Mouse (Mus musculus): ENCODE measurements around the gene Iqschfp. TPM values are rescaled to one million over a fixed set of nuclear protein-coding genes. Genes with fewer than 3 reads are reported as not detected.

Gene Iqschfp
- 10 to 100 TPM; 18.6 to 20.3 TPM for total RNA-seq (2021)
- long read RNA-seq, experiment 1, partial matches to known transcripts, result 24 of 27 reads
- long read RNA-seq, experiment 1, other reads (novel, unspliced or antisense), result 3 of 27 reads
- long read RNA-seq, experiment 2, partial matches to known transcripts, result 49 of 55 reads
- long read RNA-seq, experiment 2, other reads (novel, unspliced or antisense), result 6 of 55 reads

DNA sequence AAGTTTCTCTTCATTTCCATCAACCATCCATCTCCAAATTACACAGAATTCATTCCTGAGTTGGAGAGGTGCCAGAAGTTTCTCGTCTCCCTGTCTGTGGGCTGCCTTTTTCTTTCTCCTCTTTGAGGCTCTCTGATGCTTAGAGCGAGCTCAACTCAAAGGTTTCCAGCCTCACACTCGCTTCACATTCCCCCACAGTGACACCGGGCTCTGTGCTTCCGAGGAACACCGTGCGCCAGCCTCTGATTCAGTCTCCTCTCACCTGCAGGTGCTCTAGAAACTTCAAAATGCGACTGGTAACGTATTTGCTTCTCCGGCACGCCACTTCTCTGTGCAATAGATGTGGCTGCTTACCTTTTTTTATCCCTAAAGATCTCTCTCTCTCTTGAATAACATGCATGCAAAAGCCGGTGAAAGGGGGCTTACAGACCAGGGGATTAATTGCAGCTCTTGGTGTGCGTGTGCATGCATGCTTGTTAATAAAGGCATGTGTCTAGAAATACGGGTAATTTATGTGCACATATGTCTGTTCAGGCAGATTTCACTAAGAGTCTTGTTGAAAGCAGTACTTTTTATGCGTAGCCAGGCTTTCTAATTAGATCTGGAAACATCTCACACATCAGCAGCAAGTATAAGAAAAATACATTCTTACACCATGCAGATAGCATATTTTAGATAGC is at the start of gene Iqschfp, which contains the start of gene Iqcj:
Gene Iqschfp, plus strand, starts transcription at position 207 of the 680 bp plus-strand sequence.
Gene Iqcj, plus strand, starts transcription at position 195 of the 680 bp plus-strand sequence.
- peak; percentile 28 to 36 for DNase-seq (ENCODE audit: low spot score in 2 of 2)

DNA sequence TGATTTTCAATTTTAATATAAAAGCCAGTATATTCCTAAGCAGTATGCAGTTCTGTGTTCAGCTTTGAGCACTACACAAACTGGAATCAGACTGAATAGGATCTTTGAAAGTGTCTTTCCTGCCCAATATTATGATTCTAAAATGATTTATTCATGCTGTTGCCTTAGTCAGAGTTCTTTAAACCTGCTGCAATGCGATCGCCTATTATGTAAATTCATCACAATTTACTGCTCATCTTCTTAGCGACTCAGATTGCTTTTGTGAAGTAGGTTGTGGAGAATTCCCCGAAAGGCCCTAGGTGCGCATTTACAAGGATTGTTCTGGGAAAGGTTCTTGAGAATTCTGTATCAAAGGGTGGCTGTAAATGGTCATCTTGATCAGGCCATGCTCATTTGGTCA is 39.6 kb upstream of the Iqschfp start:
- no peak for DNase-seq (ENCODE audit: low spot score in 2 of 2)

DNA sequence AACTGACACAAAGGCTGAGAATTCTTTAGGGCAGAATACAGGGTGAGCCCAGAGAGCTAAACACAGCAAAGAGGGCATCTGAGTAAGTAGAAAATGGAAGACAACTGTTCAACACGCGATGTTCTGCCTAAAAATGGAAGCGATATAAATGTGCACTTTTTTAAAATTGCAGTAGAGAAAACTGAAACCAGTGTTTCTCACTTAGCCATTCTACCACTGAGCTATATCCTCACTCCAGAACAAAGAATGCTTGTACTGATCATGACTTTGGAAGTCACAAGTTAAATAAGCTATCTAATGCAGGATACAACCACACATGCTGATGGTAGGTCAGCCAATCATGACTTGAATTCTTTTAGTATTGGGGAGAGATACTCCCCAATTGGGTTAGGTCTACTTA is 30.5 kb upstream of the Iqschfp start:
- no peak for DNase-seq (ENCODE audit: low spot score in 2 of 2)

DNA sequence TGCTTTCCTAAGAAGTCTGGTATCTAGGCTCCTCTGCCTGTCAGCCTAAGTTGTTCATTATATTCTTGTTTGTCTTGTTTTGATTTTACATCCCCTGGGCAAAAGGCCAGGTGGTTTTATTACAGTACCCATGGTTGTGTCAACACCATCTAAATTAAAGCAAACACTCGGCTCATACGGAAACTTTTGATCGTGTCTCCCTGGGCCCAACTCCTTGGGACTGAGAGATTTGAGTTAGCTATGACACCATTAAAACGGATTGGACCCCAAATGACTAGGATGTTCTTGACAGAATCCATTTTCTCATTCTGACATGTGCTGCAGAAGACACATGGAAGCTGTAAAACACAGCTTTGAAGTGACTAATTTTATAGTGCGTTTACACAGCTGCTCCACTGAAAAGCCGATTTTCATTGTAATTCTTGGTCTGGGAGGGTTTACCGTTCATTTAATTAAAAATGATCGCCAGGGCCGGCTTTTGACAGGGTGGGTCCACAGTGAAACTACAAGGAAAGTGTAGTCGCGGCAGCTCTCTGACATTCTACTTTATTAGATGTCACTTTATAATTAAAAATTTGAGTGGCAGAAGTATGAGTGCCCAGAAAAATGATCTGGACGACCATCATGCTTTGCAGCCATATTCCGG is 24.5 kb upstream of the Iqschfp start:
- DNase-seq (ENCODE audit: low spot score in 2 of 2), result no peak

DNA sequence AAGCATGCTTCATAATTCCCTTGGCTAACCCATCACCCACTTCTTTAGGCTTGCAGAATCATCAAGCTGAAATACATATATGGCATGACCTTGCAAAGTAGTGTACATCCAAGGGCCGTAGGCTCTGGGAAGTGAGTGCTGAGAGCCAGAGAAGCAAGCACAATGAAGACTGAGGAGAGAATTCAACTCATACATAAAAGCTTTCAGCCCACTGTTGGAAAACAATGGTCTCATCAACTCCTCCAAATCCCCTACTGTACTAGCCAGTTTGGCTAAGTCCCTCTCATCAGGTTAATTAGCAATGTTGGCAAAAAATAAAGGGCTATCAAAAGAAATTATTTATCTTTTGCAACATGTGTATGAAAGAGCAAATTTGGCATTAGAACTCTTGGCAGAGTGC is 22.6 kb upstream of the Iqschfp start:
- DNase-seq (ENCODE audit: low spot score in 2 of 2), result no peak

DNA sequence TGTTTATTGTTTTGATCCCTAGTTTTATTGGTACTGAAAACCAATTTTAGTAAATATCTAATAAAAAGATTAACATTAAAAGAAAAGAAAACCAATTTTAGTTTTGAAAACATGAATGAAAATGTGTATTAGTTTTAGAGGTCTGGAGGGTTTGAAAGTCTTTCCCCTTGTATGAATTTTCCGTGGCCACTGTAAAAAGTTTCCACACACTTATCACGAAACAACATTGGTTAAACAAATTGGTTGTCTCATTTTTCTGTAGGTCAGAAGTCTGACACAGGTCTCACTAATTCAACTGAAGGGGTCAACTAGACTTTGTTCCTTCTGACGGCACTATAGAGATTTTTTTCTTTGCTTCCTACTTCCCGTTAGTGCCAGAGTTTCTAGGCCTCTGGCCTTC is 14.8 kb upstream of the Iqschfp start:
- no peak for DNase-seq (ENCODE audit: low spot score in 2 of 2)

DNA sequence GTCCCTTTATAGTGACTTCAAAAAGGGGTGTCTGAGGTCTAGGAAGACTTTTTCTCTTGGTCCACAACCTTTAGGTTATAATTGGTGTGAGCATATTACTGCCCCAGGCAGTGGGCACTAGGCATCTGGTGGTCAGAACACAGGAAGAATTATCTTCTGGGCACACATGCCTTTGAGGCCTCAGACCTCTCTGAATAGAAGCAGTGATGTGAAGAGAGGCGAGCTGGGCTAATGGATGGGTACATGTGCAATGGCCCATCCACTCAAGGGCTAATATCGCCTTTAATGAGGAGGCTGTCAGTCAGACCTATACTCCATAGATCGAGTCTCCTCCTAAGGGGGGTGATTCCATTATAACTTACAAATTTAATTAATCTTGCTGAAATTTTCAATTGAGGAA is 7.7 kb upstream of the Iqschfp start:
- DNase-seq (ENCODE audit: low spot score in 2 of 2), result no peak

DNA sequence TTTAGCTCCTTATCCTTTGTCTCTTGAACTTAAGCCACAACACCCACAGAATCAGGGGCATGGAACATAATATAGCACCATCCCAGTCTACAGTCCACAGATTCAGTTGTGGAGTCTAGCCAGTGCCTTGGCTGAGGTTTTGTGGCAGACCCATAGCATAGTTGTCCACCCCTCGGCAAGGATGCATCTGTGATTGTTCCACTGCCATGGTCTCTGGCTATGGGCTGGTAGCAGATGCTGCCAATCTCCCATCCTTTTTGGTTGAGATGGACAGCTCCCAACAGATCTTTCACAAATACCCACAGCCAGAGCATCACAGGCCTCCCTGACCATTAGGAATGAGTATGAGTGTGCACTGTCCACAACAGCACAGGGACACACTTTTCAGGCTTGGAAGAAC is 5.9 kb upstream of the Iqschfp start:
- peak in 1 of 2 experiments; percentile 15 for DNase-seq (ENCODE audit: low spot score in 2 of 2)

DNA sequence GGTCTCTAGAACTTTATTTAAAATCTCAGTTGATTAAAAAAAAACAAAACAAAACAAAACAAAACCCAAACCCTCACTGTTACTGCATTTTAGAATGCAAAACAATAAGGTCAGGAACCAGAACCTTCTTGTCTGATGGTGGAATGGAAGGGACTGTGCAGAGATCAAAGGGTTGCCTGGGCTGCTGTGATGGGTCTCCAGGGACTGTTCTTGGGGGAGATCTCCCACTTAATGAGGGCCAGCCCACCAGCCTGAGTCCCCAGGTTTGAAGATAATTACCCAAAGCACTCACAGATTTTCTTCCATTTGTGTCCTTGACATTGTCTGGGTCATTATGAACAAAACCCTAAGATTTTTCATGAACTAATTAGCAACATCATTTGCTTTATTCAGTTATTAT is 4.8 kb upstream of the Iqschfp start:
- no peak for DNase-seq (ENCODE audit: low spot score in 2 of 2)

DNA sequence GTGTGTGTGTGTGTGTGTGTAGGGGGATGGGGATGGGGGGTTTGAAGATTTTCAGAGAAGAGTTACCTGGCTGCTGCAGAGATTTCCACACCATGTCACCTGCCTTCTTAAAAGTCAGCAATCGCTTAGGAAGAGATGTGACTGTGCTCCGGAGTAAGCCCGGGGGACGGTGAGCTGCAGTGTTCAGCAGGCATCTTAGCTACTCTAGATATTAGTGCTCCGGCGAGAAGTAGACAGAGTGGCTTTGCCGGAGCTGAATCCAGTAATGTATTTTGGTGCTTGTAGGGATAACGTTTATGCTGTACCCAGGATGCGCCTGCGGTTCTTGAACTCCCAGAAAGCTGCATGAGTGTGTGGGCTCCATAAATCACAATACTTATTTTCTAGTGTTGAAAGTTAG is 736 bp downstream of the Iqschfp start:
- DNase-seq (ENCODE audit: low spot score in 2 of 2), result peak; percentile 6 to 14

DNA sequence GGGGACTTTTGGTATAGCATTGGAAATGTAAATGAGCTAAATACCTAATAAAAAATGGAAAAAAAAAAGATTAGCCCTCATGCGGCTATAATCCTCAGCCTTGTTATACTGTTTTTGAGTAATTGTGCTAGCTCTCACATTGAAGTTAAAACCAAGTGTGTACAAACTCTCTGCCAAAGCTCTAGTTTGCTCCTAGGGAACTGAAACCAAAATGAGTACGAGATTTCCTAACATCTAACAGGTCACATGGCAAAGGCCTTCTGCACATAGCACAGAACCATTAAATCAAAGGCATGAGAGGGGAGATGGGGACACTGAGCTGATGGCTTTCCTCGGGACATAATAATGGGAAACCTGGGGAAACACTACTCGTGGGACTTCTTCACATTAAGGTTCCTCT is 10.5 kb downstream of the Iqschfp start:
- no peak for DNase-seq (ENCODE audit: low spot score in 2 of 2)

DNA sequence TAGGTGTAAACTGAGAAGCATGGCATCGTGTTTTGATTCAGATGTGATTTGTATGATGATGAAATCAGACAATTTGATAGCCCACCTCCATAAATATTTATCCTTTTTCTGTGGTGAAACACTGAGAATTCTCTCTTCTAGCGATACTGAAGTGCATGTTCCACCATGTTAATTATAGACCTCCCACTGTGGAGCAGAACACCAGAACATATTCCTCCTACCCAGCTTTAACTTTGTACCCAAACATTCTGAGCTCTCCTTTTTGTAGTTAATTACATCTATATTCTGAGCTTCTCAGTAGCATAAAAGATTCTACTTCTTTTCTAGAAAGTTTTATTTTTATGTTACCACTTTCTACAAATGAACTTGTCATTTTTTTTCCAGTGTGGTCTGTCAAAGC is 16.6 kb downstream of the Iqschfp start:
- no peak for DNase-seq (ENCODE audit: low spot score in 2 of 2)

DNA sequence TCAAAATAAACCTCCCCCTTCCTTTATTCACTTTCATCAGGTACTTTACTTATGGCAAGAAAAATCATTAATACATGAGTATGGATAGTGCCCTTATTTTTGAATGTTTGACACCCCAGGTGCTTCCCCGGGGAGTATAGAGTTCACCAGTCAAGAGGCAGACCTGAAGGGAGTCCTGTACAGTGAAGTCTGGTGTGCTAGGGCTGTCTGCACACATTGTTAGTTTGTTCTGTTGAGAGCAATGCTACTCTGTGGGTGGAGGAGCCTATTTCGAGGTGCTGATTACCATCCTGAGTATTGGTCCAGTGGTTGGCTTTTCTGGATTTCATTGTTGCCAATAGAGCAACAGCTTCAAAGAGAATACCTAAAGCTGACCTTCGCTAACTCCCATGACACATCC is 26.1 kb downstream of the Iqschfp start:
- DNase-seq (ENCODE audit: low spot score in 2 of 2), result no peak

DNA sequence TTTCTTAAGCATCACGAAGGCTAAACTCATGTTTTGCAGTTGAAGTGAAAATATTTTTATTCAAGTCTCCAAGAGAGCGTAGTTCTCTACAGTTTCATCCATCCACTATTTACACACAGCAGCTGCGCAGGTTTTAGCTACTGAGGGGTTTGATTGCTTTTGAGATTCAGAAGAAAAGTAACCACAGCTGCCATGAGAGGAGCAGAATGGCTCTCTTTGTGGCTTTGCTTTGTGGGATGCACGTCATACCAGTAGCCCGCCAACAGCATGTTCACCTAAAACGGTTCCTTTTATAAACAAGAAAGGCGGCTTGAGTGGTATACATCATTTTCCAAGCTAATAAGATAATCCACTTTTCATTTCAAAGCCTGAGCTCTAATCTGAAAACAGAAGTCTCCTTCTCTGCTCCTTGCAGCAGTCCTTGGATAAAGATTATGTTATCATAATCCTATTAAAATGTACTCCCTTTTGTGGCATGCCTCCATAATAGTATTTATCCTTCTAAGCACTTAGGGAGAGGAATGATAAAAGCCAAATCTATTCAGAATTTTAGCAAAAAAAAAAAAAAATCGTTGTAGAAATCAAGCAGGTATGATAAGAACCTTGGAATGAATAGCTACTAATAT is 26.7 kb downstream of the Iqschfp start:
- no peak for DNase-seq (ENCODE audit: low spot score in 2 of 2)

DNA sequence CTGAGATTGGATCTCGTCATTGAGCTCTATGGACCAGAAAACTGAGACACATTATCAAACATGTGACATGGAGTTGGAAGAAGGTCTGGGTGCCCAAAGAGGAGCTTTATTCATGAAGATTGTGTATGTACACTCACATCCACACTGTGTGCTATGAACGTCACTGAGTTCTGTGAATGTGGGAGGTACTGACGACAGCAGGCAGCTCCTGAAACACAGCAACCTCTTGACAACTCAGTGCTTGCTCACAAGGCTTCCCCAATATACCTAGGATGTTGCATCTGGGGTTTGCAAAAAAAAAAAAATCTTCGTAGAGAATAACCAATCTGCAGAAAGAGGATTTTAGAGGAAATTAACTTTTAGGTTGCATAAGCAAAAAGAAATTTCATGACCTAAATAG is 31.1 kb downstream of the Iqschfp start:
- no peak for DNase-seq (ENCODE audit: low spot score in 2 of 2)

DNA sequence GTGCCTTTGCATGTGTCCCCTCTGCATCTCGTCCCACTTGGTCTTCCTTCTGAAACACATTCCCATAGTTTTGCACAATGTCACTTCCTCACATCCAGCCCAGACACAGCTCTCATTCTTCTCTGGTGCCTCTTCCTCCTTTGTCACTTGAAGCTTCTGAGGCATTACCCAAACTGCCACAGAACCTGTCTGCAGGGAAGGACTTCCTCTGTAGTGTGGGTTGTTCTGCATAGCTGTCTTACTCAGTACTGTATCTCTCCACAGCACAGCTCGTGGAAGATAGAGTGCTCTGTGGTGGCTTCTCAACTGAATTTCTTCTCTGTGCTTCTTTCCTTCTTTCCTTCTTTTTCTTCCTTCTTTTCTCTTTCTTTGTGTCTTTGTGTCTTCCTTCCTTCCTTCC is 33.4 kb downstream of the Iqschfp start:
- no peak for DNase-seq (ENCODE audit: low spot score in 2 of 2)

DNA sequence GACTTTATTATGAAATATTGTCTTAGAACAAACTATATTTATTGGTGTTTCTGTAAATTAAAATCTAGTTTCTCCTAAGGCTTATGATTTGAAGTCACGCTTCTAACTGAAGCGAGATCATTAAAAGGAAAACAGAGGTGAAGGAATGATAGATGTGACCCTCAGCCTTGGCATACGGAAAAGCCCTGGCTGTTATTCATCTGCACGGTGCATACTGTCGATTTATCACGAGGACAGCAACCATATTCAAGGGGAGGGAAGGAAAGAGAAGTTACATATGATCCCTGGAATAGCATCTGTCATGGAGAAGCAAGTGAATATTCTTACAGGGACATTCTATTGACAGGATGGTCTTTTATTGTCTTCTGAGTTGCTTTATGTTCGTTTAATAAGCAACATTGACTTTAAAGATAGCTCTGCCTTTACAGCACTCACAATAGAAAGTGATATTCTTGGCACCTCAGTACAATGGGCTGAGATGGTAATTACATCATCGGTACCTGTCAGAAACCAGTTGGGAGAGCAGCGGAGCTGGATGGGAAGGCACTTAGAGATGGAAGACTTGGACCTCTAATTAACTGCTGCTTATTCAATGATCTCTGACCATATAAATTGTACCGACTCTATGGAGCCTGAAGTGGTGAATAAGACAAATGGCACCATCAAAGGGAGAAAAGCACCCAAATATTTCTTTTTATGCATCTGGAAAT is 38.5 kb downstream of the Iqschfp start:
- DNase-seq (ENCODE audit: low spot score in 2 of 2), result no peak

DNA sequence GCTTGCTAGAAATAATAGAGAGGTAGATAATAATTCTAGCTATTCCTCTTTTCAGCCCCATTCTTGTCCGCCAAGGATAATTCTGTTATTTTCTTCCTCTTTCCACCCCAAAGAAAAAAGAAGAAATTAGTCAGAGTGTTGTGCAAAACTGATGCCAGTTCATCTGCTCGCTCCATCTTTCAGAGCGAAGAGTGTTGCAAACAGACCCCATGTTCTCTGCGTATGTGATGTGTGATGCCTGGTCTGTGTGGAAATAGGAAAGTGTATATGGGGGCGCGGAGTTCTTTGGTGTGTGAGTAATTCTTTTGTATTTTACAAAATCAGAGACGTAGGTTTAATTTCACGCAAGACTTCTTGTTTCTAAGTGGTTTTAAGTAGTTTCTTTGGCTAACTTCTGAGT is 39.1 kb downstream of the Iqschfp start:
- DNase-seq (ENCODE audit: low spot score in 2 of 2), result peak in 1 of 2 experiments; percentile 53

DNA sequence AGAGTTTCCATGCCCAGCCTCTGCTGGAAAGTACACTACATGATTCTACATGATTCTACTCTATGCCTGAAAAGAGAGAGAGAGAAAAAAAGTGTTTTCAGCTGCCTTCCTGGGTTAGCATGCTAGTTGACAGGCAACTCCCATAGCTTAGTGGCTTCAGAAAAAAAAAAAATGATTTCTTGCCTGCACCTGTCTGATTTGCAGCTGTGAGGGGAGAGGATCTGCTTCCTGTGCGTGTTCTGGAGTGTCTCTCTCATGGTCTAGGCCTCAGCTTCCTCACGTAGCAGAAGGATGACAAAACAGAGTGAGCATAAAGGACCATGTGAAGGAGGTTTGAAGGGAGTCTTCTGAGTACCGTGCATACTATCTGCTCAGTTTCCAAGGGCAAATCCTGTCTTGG is 39.9 kb downstream of the Iqschfp start:
- no peak for DNase-seq (ENCODE audit: low spot score in 2 of 2)

DNA sequence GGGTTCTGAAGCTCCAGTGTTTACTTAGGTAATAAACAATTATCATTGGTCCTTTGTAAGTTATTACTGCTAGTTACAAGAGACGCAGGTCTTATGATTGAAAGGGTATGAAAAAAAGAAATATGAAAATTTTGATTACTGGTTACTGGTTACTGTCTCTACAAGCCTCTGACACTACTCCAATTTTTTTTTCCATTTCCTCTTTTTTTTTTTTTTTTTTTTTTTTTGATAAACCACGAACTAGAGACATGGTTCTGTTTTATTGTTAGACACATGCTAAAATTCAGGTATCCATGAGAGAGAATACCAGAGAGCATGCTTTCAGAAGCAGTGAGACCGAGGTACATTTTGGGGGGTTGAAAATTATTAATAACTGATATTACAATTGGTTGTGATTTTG is 43.8 kb downstream of the Iqschfp start:
- DNase-seq (ENCODE audit: low spot score in 2 of 2), result no peak

DNA sequence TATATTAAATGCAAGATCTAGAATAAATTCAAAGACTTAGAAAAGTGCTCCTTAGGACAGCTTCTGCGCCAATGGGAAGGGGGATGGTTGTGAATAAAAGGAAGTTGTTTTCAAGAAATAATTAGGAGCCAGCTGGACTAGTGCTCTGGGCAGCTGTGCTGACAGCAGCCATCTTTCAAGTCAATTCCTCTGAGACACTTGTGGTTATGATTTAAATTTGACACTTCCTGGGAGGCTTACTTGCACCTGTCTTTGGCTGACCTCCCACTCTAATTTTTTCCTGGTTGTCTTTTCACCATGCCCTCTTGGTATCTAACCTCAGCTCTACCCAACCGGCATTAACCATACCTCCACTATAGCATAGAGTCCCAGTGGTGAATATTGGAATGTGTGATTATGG is 55.0 kb downstream of the Iqschfp start:
- DNase-seq (ENCODE audit: low spot score in 2 of 2), result no peak
